In the genomic region with DNA sequence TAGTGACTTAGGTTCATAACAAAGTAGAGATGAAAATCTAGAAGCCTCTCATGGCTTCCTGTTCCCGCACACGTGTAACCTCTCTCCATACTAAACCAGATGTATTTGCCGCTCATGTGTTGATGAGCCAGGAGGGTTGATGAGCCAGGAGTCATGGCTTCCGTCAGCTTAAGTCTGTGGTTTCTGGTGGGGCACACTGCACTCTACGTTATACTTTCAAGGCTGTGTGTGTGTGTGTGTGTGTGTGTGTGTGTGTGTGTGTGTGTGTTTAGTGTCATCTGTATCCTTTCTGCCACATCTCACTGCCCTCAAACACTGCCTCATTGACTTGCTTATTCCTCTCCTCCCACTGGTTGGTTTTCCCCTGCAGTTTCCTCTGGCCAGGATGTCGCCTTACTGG, we compare ENCODE assay signal across 22 mouse cellular contexts. TPM values are rescaled to one million over a fixed set of nuclear protein-coding genes. Genes with fewer than 3 reads are reported as not detected.
DNase-seq lines count a peak whose midpoint lies in the region; ATAC-seq and TF ChIP-seq lines count a peak whose summit lies in the region.
"Had no signal": no experiment of that assay in that cellular context is flagged by ENCODE, and none has a peak within 500 bp of the region (broad histone marks: within the 10 kb centered on the region; RNA-seq: fewer than 3 reads in every experiment).

No protein-coding gene starts in this region.

- no peak overlapping the region for H3K9ac ChIP-seq in kidney, embryonic 14.5 days (ENCODE audit: low read depth, low read length)
- no peak overlapping the region for H3K9ac ChIP-seq in liver, embryonic 12.5 days
- H3K9ac ChIP-seq in lung, postnatal 0 days (replicated peaks; ENCODE audit: low read depth) = no peak overlapping the region
- H3K9ac ChIP-seq: embryonic facial prominence, embryonic 13.5 days; limb, embryonic 13.5 days; liver, embryonic 15.5 days had no signal

- WGBS in kidney, embryonic 14.5 days = 65% methylated on average over 6 of the region's 6 CpGs
- 70% methylated on average over 6 of the region's 6 CpGs for WGBS in small intestine, adult 2 months
- WGBS in liver, embryonic 12.5 days (ENCODE audit: insufficient replicate concordance) = 43% methylated on average over 6 of the region's 6 CpGs
- 66% methylated on average over 6 of the region's 6 CpGs for WGBS in lung, postnatal 0 days

- H3K27me3 ChIP-seq in kidney, embryonic 14.5 days (ENCODE audit: control insufficient read depth, insufficient read depth, low read length) = no peaks in the 10 kb centered on the region
- H3K27me3 ChIP-seq in small intestine, adult 2 months (ENCODE audit: control insufficient read depth, insufficient read depth, low read length) = no peaks in the 10 kb centered on the region
- H3K27me3 ChIP-seq in liver, embryonic 12.5 days (replicated peaks) = no peaks in the 10 kb centered on the region
- H3K27me3 ChIP-seq in lung, postnatal 0 days (replicated peaks; ENCODE audit: insufficient read depth, low read length) = no peaks in the 10 kb centered on the region
- H3K27me3 ChIP-seq: embryonic facial prominence, embryonic 13.5 days; limb, embryonic 13.5 days; liver, embryonic 15.5 days; megakaryocyte, embryonic 14.5 days had no signal

- no peaks in the 10 kb centered on the region; the same call in 1 of the 2 replicates for H3K36me3 ChIP-seq in kidney, embryonic 14.5 days (ENCODE audit: control insufficient read depth, insufficient read depth, low read length)
- H3K36me3 ChIP-seq in small intestine, adult 2 months (ENCODE audit: control insufficient read depth, insufficient read depth, low read length) = peaks cover 3% of the 10 kb centered on the region; the same call in 1 of the 2 replicates
- H3K36me3 ChIP-seq in liver, embryonic 12.5 days = no peaks in the 10 kb centered on the region
- H3K36me3 ChIP-seq in lung, postnatal 0 days (ENCODE audit: insufficient read depth, low read length) = no peaks in the 10 kb centered on the region
- H3K36me3 ChIP-seq: liver, embryonic 15.5 days had no signal

- no peak for TF ChIP-seq EP300 in lung, postnatal 0 days (IDR thresholded peaks at IDR 0.05)

- H3K4me2 ChIP-seq in kidney, embryonic 14.5 days (replicated peaks; ENCODE audit: low read depth, low read length) = no peak overlapping the region
- no peak overlapping the region for H3K4me2 ChIP-seq in liver, embryonic 12.5 days
- H3K4me2 ChIP-seq in lung, postnatal 0 days (replicated peaks; ENCODE audit: low read depth, low read length) = no peak overlapping the region
- H3K4me2 ChIP-seq: embryonic facial prominence, embryonic 13.5 days; limb, embryonic 13.5 days; liver, embryonic 15.5 days had no signal

- H3K4me3 ChIP-seq in kidney, embryonic 14.5 days (ENCODE audit: low read length) = no peak overlapping the region
- H3K4me3 ChIP-seq in small intestine, adult 2 months (ENCODE audit: low read depth, low read length) = no peak overlapping the region
- no peak overlapping the region for H3K4me3 ChIP-seq in liver, embryonic 12.5 days
- no peak overlapping the region for H3K4me3 ChIP-seq in lung, postnatal 0 days (ENCODE audit: low read depth, low read length)
- H3K4me3 ChIP-seq: embryonic facial prominence, embryonic 13.5 days; heart, adult 2 months; limb, embryonic 13.5 days; liver, embryonic 15.5 days; megakaryocyte, embryonic 14.5 days had no signal

- H3K27ac ChIP-seq in kidney, embryonic 14.5 days (ENCODE audit: low read depth, low read length) = no peak overlapping the region
- peak overlapping the region; percentile 22; the same call in 1 of the 2 replicates for H3K27ac ChIP-seq in small intestine, adult 2 months (ENCODE audit: insufficient read depth, low read depth, low read length)
- H3K27ac ChIP-seq in liver, embryonic 12.5 days = no peak overlapping the region
- no peak overlapping the region for H3K27ac ChIP-seq in lung, postnatal 0 days (ENCODE audit: low read length)
- H3K27ac ChIP-seq: embryonic facial prominence, embryonic 13.5 days; heart, adult 2 months; limb, embryonic 13.5 days; liver, embryonic 15.5 days; stomach, postnatal 0 days had no signal

- no peak for TF ChIP-seq POLR2A in small intestine, adult 2 months (IDR thresholded peaks at IDR 0.05; ENCODE audit: low read depth, low read length)

- no peaks in the 10 kb centered on the region for H3K9me3 ChIP-seq in kidney, embryonic 14.5 days (ENCODE audit: control insufficient read depth, low read length)
- no peaks in the 10 kb centered on the region for H3K9me3 ChIP-seq in liver, embryonic 12.5 days (replicated peaks)
- H3K9me3 ChIP-seq in lung, postnatal 0 days (ENCODE audit: low read length) = no peaks in the 10 kb centered on the region
- H3K9me3 ChIP-seq: embryonic facial prominence, embryonic 13.5 days; limb, embryonic 13.5 days; liver, embryonic 15.5 days; megakaryocyte, embryonic 14.5 days had no signal

- ATAC-seq in kidney, embryonic 14.5 days (ENCODE audit: low FRiP score, low TSS enrichment) = peak; percentile 63; the same call in 1 of the 2 replicates
- ATAC-seq in liver, embryonic 12.5 days = no peak
- ATAC-seq in lung, postnatal 0 days = no peak
- ATAC-seq: forebrain, embryonic 14.5 days; hindbrain, embryonic 16.5 days had no signal

- no peak for TF ChIP-seq CTCF in small intestine, adult 2 months (IDR thresholded peaks at IDR 0.05; ENCODE audit: extremely low read depth, insufficient read length, insufficient replicate concordance, low read depth, low read length)
- TF ChIP-seq CTCF in lung, postnatal 0 days (IDR thresholded peaks at IDR 0.05) = no peak

- no peaks in the 10 kb centered on the region for H3K4me1 ChIP-seq in kidney, embryonic 14.5 days (ENCODE audit: control insufficient read depth, insufficient read depth, low read length)
- peaks cover 2% of the 10 kb centered on the region; the same call in 1 of the 2 replicates for H3K4me1 ChIP-seq in small intestine, adult 2 months (ENCODE audit: control insufficient read depth, insufficient read depth, insufficient read length, low read length)
- no peaks in the 10 kb centered on the region for H3K4me1 ChIP-seq in liver, embryonic 12.5 days
- H3K4me1 ChIP-seq in lung, postnatal 0 days (ENCODE audit: insufficient read depth, low read depth, low read length) = no peaks in the 10 kb centered on the region
- H3K4me1 ChIP-seq: limb, embryonic 13.5 days; liver, embryonic 15.5 days; megakaryocyte, embryonic 14.5 days had no signal

- no peak for DNase-seq in kidney, adult 18-20 months
- peak; percentile 68 for DNase-seq in T-cell, adult 2 months (ENCODE audit: low spot score)
- peak; percentile 29 for DNase-seq in thymus, postnatal 4 days
- no peak for DNase-seq in spleen, postnatal 14 days (ENCODE audit: low spot score in 2 of 2)
- no peak for DNase-seq in lung, postnatal 0 days (ENCODE audit: low spot score)
- DNase-seq: adrenal gland, postnatal 14 days; cerebellum, adult 9-11 months; gastrocnemius, postnatal 14 days; heart, adult 2 months; heart, postnatal 36 days; kidney, adult 2 months; midbrain, embryonic 14.5 days had no signal

RNA-seq across cellular contexts. Expression of a gene that starts 48.8 kb away (rescaled TPM):
- polyA plus RNA-seq in kidney, embryonic 14.5 days (2014; fragmentation: Nextera tagmentation; extraction: Ambion mirVana) = 40.0 and 59.4 TPM in 2 replicates
- 129 and 227 TPM in 2 replicates for polyA plus RNA-seq in small intestine, adult 2 months (2012; rRNA removed)
- 18.8 and 21.6 TPM in 2 replicates for polyA plus RNA-seq in liver, embryonic 12.5 days (2016; fragmentation: Nextera tagmentation; extraction: Ambion mirVana)
- 34.9 and 38.7 TPM in 2 replicates for polyA plus RNA-seq in lung, postnatal 0 days (2015; fragmentation: Nextera tagmentation; extraction: Ambion mirVana)

Comparison
In these comparisons a context has a peak if more than half of its experiments do, and no peak if none do; other contexts are left out.
1. DNase-seq: peak in T-cell, adult 2 months (single experiment) and thymus, postnatal 4 days (single experiment); none in kidney, adult 18-20 months (single experiment), spleen, postnatal 14 days (0 of 2) and lung, postnatal 0 days (single experiment).